Mouse (Mus musculus) lung, postnatal 25 days (tissue): Measurements from ENCODE around the gene Zscan2.

ENCODE experiments used
- DNase-seq: peaks from one replicate; pipeline ENCODE4 v3.0.0; 2022; ENCODE audit warnings: low spot score

The Zscan2 gene

DNA sequence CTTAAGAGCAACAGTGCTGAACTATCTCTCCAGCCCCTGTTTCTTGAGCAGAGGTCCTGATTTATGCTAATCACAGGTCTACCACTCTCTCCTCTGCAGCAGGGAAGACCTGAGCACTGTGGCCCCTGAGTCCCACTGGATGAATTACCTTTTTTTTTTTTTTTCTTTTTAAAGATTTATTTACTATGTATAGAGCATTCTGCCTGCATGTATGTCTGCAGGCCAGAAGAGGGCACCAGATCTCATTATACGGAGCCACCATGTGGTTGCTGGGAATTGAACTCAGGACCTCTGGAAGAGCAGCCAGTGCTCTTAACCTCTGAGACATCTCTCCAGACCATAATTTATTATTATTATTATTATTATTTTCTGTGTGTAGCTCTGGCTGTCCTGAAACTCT, 24.9 kb downstream of the Zscan2 start:
- DNase-seq: no peak

DNA sequence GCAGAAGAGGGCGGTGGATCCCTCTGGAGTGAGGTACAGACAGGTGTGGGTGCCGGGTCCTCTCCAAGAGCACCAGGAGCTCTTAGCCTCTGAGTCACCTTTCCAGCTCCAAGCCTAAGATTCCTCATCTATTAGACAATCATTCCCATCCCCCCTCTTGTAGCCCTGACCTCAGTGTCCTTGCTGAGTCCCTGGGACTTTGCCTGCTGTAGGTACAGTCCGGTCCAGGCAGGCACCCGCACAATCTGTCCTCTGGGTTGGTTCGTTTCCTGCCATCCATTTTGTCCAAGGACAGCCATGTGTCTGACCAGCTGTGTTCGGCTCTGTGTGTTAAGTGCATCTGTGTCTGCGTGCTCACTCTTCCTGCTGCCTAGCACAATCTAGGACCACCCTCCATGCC, 27.9 kb downstream of the Zscan2 start:
- DNase-seq: no peak

DNA sequence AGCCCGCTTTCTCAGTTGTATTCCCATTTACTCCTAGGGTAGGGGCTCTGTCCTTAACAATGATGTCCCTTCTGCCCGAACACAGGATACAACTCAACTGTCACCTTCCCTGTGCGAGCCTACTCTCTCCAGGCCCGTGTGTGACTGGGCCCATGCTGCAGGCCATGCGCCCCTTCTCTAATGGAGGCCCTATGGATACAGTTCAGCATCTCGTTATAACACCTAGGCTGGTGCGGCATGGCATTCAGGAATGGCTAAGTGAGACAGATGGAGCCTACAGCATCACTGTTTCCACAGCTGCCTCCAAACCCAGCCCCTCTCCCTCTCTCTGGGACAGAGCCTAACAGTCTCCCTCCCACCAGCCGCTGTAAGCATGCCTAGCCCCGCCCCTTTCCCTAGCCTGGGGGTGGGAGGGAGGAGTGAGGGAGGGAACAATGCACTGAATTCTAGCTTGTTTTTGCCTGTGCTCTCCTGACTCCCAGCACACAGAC, 28.3 kb downstream of the Zscan2 start:
- DNase-seq: no peak

DNA sequence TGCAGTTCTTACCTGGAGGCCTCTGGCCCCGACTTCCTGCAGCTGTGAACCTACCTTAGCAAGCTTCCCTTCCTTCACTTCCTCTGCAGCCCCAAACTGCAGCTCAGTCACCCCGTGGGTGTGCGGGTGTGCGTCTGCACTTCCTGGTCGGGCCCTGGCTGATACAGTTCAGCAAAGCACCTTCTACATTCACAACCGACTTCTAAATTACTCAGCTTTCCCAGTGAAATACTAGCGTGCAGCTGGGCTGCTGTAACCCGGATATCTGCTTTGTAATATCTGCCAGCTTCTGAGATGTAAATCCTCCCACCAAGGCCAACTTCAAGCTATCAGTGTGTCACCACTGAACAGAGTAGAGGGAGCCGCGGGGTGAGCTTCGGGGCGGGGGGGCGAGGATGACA, 29.1 kb downstream of the Zscan2 start:
- DNase-seq: peak; percentile 48

DNA sequence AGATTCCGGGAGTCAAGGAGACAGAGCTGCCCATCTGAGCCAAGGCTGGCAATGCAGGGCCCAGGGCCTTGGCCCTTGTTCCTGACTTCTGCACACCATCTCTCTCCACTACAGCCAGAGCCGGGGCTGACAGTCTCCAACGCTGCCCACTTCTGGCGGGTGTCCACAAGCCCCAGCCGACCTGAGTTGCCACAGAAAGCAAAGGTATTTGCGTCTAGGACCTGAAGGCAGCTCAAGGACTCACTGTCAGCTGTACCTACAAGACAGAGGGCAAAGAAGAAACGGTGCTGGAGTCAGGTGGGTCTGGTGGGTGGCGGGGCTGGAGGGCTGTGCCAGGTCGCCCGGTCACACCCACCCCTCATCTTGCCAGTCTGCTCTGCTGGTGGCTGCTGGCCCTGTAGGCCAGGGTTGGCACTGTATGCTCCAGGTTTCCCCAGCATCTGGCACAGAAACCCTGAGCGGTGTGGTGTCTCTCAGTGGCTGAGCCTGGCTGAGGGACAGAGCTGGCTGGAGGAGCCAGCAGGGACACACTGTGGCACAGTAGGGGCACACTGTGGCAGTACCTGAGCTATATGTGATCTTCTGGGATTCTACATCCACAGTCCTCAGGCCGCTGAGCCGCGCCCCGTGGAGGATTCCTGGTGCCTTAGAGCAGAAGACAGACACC, 32.5 kb downstream of the Zscan2 start:
- DNase-seq: no peak

DNA sequence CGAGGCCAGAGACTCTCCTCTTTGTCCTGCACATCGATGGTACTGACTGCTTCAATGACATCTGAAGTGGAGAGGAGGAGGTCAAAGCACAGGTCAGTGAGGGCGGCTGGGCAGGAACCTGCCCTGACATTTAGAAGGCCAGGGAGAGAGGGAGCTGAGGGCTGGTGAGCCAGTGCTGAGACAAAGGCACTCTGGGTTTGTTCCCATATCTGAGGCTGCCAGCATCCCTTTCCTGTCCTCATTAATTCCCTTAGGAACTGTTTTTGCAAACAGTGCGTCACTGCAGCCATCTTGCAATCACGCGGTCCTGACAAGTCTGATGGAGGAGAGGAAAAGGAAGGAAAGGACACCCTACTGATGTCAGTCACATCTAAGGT, 33.0 kb downstream of the Zscan2 start:
- peak; percentile 28 for DNase-seq

DNA sequence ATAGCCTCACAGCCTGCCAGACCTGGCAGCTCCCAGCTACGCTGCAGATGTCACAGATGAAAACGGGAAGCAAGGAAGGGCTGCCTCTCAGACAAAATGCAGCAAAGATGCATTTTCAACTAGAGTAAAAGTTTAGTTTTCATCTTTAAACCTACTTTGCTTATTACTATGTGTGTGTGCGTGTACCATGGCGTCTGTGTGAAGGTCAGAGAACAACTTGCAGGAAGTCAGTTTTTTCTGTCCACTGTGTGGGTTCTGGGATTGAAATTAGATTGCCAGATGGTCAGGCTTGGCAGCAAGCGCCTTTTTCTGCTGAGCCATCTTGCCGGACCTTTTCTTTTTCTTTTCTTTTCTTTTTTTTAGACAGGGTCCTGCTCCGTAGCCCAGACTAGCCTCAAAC, 33.5 kb downstream of the Zscan2 start:
- DNase-seq: no peak

DNA sequence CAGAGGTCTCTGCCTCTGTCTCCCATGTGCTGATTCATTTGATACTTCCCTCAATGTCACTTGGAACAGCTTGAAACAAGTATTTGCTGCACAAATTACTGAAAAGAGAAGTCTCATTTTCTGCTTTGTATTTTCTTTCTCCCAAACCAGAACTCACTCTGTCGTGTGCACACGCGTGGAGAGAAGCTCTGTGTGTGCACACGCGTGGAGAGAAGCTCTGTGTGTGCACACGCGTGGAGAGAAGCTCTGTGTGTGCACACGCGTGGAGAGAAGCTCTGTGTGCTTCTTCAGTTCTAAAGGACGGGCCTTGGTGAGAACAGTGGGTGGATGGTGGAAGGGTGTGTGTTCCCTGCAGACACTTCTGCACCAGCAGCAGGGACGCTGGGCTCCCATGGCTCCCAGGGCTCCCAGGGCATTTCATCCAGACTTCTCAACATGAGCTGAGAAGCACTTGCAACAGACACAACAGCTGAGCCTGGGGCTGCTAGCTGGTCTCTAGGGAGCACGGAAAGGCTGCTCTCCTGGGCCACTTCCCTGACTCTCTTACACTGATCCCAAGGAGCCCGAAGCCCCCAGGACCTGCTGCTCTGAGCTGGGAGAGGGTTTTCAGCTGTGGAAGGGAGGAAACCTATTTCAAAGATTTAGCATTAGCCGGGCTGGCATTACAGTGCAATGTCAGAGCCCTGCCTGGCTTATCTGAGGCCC, 34.2 kb downstream of the Zscan2 start:
- no peak for DNase-seq

DNA sequence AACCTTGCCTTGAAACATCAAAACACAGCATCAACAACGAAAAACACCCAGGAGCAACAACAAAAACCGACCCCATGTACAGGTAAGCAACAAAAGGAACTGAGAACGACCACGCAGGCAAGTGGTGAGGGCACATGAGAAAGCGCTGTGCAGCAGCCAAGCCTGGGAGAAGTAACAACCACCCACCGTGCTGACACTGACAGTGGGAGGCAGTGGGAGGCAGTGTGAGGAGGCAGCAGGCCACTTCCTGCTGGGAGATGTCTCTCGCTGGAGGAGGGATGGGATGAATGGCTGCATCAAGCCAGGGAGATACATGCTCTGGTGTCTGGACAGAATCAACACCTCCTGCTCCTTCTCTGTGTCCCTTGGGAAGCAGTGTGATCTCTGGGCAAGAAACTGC, 36.4 kb downstream of the Zscan2 start:
- no peak for DNase-seq

DNA sequence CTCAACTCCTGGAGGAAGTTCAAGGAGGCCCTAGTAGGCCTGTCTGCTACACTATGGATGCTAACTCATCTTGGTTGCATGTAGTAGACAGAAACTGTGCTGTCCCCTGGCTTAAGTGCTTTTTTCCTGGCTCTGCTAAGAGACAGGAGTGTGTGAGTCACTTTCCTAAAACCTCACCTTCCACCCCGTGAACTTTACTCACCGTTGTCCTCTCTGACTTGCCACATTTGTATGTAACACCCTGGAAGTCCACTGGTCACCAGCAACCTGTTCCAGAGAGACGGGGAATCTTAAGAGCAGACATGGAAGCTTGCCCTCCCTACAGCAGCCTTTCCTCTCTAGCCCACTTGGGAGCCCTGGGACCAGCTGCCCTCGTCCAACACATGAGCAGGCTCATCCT, 37.0 kb downstream of the Zscan2 start:
- no peak for DNase-seq

DNA sequence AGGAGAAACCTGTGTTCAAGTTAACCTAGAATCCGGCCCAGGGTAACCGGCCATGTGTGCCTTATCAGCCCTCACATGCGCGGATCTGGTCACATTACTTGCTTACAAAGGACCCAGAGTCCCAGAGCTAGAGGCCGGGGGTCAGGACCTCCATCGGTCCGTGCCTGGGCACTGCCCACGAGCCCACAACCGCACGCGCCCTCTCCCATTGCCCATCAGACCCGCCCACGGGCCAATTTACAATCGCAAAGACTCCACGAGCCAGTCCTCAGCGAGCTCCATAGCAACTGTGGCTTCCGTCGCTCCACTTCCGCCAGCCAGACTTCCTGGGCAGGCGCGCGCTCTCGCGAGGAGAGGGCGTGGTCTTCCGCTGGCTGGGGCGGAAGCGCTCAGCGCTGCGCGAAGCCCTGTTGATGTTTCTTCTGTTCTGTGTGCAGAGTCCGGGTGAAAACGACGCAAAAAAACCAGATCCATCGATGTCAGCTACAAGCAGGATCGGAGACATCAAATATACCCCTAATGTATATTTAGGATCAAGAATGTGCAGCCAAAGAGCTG, 40.3 kb downstream of the Zscan2 start, which contains the start of gene Wdr73:
Gene Wdr73, minus strand, starts transcription at position 326 of the 558 bp plus-strand sequence.
- DNase-seq: peak; percentile 94

DNA sequence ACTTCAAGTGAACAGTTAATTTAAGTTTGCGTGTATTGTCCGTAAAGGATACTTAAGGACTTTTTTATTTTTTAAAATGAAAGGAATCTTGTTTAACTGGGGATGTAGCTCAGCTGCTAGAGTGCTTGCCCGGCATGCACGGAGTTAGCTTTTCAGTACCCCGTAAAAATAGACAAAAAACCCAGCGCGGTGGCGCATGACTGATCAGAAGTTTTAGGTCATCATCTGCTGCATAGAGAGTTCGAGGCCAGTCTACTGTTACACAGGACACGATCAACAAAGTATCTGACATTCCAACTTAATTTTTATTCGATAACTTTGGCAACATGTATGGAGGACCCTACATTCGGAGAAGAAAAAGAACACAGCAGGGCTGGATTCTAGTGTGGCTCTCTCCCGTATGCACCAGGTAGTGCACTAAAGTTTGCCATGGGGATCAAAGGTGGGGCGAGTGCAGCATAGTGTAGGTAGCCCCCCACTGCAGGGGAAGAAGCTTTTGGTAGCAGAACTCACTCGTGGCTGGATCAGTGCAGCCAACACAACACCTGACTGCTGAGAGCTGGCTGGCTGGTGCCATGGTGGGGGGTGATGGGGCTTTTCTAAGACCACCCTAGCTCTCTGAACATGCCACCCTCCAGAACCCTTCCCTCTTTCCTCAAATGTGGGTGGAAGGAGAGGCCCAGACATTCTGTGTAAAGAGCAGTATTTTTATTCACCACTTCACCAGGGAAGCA, 41.0 kb downstream of the Zscan2 start:
- no peak for DNase-seq

DNA sequence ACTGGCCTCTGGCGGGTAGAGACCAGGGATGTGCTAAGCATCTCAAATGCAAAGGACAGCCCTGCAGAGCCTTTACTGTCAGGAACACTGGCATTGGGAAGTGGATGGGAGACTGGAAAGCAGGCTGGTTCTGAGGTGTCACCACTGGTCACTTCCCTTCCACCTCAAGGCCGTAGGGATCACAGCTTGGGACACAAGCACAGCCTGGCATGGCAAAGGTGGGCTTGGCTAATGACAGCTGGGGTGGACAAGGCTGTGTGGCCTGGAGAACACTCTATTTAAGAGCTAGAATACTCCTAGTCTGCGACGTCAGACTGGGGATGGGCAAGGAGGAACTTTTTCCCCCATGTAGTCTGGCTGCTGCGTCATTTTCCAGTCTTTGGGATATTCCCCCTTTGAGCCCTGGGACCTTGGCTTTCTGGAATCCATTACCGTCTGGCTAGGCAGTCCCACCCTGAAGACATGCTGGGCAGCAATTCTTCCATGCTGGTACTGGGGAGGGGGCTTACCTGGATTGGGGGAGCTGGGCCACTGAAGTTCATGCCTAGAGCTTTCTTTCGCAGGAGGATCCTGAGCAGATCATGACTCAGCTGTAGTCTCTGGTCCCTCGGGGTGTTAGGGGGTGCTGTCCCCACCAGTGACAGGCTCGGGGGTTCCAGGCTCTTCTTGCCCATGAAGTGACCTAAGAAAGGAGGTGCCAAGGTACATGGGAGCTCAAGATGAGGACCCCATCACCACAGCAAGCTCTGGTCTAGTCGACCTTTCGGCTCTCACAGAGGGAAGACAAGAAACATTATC, 43.1 kb downstream of the Zscan2 start:
- DNase-seq: no peak

DNA sequence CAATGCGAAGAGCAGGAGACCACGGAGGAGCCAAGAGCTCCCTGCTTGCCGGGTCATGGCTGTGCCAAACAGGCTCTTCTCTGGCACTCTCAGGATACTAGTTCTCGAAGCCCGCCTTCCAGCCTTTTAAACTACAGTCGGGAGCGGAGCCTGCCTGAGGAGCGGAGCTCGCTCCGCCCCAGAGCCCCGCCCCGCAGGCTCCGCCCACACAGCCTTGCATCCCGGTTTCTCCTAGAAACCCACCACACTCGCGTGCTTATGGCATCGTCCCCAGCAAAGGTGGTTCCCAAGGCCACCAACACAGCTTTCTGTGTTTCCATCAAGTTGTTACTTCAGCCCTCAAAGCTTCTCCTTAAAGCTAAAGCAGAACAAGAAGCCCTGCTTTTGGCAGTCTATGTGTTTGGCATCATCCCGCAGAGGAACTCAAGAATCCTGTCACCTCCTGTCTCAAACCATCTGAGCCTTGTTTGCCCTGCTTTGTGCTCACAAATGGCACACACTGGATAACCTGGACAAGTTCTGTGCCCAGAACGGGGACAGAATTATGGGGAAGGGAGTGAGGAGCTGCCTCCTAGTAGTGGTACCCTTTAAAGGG, 44.3 kb downstream of the Zscan2 start, which contains the start of gene Nmb:
Gene Nmb, minus strand, starts transcription at position 156 of the 595 bp plus-strand sequence.
- peak; percentile 66 for DNase-seq

DNA sequence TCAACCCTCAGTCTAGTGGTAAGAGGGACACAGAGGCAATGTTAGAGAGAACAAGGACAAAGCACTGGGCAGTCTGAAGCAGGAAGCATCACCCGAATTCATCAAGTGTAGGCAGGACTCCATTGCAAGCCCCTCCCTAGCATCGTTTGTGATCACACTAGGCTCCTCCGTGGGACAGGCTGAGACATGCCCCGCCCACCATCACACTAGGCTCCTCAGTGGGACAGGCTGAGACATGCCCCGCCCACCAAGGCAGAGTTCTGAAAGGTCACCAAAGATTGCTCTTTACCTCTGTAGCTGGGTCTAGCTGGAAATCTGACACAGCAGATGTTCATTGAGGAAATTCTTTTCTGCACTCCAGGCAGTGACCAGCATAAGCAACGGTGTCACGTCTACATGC, 50.3 kb downstream of the Zscan2 start:
- DNase-seq: no peak

DNA sequence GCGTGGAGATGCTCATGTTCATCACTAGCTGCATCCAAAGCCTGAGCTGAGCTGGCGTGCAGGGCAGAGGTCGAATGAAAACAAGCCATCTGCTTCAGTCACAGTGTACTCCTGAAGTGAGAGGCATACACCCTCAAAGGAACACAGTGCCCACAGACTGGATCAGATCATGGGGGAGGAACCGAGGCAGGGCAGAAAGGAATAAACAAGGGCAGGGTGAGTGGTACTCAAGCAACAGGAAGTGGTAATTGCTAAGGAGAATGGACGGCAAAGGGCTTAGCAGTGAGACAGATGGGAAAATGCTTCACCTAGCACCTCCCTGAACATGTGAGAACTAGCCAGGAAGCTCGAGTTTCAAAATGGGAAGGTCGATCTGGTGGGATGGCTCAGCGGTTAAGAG, 51.8 kb downstream of the Zscan2 start:
- no peak for DNase-seq

DNA sequence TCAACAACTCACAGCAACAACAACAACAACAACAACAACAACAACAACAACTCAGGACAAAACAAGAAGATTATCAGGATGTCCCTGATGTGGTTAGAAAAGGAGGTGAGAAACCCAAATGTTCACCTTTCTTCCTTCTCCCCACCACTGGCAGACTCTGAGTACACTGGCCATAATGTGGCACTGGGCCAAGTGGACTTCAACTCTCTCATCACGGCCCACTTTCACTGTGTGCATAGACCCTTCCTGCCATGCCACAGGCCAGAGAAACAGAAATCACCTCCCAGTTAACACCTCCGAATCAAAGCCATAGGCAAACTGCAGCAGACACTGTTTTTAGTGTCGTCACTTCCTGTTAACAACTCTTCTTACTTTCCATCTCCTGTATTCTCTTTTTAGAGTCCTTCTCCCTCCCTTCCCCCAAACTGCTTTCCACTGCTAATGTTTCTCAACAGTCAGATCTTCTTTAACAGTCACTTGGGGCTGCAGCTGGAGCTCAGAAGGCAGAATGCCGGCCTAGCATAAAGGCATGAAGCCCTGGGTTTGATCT, 57.3 kb downstream of the Zscan2 start:
- no peak for DNase-seq

DNA sequence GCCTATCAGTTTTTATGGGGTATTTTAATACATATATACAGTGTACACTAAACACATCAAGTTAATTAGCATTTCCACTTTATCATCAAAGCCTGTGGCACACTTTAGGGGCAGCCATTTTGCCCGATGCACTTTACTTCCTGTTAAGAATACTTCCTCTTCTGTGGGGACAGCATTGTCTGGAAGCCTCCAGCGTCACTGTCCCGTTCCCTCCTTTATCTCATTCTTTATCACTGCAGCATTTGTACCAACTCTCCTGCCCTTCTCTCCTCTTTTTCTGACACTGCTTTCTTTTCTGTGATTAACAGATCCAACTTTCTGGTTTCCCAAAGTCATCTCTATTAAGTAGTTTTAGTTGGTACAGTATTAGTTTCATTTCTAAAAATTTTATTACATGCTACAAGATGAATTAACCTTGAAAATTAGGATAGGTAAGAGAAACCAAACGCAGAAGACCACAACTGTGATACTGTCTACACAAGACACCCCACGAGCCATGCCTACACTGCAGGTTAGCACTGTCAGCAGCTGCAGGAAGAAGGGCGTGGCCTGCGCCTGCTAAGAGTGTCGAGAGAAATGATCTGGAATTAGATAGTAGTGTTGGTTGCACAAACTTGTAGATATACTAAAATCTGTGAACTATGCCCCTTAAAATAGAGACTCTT, 58.4 kb downstream of the Zscan2 start:
- DNase-seq: no peak

DNA sequence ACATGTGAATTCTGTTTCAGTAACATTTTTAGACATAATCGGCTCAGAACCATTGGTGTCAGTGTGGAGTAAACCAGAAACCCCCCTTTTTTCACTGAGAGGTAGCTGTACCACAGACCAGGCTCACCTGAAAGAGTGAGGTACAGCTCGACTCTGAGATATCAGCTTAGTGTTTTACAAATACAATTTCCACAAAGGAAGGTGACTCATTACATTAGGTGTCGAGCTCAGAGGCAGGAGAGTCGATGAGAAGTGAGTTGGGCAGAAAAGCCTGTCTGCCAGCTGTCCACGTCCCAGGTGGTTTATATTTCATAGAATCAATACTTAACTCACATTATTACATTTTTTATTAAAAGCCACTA, 58.9 kb downstream of the Zscan2 start:
- DNase-seq: no peak

DNA sequence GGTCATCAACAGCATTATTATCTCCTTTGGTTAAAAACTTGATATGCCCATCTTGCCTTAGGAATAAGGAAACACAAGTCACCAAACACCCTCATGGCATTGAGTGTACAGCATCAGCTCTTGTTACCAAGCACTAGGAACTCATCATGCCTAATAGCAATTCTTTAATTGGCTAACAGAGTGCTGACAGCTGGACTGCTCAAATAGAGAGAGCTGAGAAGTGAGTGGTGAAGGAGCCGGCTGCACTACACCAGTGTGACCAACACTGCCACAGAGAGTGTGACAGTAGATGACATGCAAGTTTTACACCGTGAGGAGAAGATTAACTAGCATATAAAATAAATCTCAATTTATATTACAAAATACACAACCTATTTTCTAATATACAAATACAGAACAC, 62.4 kb downstream of the Zscan2 start:
- DNase-seq: no peak
